Mouse (Mus musculus) cerebellum, adult 2 months (tissue): ENCODE measurements around the gene Jpt2. TPM values are rescaled to one million over a fixed set of nuclear protein-coding genes. Genes with fewer than 3 reads are reported as not detected.

Experiments used
- DNase-seq, 2 experiments: peaks; one replicate each; pipeline ENCODE4 v3.0.0; 2021
- H3K27ac ChIP-seq: fragments of 200-500 bp; 2 replicates; pipeline ENCODE4 v1.5.1; 2012; ENCODE audit warnings: low read length, control low read depth, inconsistent platforms; ENCODE audit not compliant: insufficient read depth
- H3K27me3 ChIP-seq: fragments of 200-500 bp; 2 replicates; pipeline ENCODE4 v1.6.1; 2012; ENCODE audit warnings: inconsistent platforms, mild to moderate bottlenecking, low read length, moderate library complexity; ENCODE audit not compliant: control insufficient read depth, insufficient read depth
- H3K4me1 ChIP-seq: fragments of 200-500 bp; 2 replicates; pipeline ENCODE4 v1.6.1; 2011; ENCODE audit warnings: low read length; ENCODE audit not compliant: control insufficient read depth, insufficient read depth
- H3K4me3 ChIP-seq: fragments of 200-500 bp; replicated peaks from 2 replicates; pipeline ENCODE3; 2011; ENCODE audit warnings: mild to moderate bottlenecking, low read depth, low read length, control low read depth; ENCODE audit not compliant: insufficient read depth
- CTCF ChIP-seq: fragments of 200-500 bp; IDR thresholded peaks from 2 replicates; pipeline ENCODE4 v1.5.1; 2011; ENCODE audit warnings: low read depth, mild to moderate bottlenecking, control low read depth, low read length, moderate library complexity, borderline replicate concordance; ENCODE audit not compliant: insufficient read depth
- POLR2A ChIP-seq: fragments of 200-500 bp; IDR thresholded peaks from 2 replicates; pipeline ENCODE4 v1.6.1; 2011; ENCODE audit warnings: low read length, control low read depth, borderline replicate concordance; ENCODE audit not compliant: insufficient read depth
- WGBS: fragments of 180-500 bp; shearing (Covaris S2); methylation state at CpG from one replicate; pipeline ENCODE4 v1.1.7; 2018; 5-methylcytosine and 5-hydroxymethylcytosine counted together
- polyA plus RNA-seq: library from polyadenylated mRNA; depleted of rRNA; stranded (reverse); fragments of >200 nt; gene quantifications from 2 replicates; pipeline ENCODE4 v1.2.3, GENCODE M21; 2012

The Jpt2 gene
- polyA plus RNA-seq, 1 experiment: 10.6 TPM

DNA sequence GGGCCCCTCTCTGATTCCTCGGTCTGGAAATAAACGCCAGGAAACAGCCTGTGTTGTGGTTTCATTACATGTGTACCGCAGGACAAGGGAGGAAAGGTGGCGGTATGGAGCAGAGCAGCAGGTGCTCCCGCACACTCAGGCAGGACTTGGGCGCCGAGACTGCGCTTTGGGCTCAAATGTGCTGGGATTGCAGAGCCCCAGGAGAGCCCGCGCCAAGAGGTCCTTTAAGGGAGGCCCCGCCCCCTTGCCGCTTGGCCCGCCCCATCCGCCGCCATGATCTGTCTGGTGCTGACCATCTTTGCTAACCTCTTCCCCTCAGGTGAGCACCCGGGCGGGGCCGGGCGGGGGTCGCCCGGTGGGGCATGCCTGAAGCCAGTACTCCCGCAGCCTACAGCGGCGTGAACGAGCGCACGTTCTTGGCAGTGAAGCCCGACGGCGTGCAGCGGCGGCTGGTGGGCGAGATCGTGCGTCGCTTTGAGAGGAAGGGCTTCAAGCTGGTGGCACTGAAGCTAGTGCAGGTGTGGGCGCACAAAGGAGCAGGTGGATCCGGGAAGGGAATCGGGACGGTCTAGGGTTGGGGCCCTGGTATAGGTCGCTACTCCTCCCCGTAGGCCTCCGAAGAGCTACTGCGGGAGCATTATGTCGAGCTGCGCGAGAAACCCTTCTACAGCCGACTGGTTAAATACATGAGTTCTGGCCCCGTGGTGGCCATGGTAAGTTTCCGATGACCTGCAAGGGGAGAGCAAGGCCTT lies 64.1 kb downstream of the Jpt2 start, which contains the start of gene Nme3:
Nme3 (plus strand) TSS at position 260 of the 752 bp plus-strand sequence.
- under 1% methylated on average over 50 of the region's 50 CpGs for WGBS
- Histone ChIP-seq H3K4me3 (peak within 1 kb of the TSS; percentile 87), H3K27me3 (no peaks in the 10 kb centered on the region), H3K4me1 (peaks cover 47% of the 10 kb centered on the region), H3K27ac (peak within 1 kb of the TSS; percentile 61)
- peak; percentile 79 to 81 for DNase-seq
- peak; percentile 42; the same call in 1 of the 2 replicates for TF ChIP-seq POLR2A
- peak; percentile 25; the same call in 1 of the 2 replicates for TF ChIP-seq CTCF

DNA sequence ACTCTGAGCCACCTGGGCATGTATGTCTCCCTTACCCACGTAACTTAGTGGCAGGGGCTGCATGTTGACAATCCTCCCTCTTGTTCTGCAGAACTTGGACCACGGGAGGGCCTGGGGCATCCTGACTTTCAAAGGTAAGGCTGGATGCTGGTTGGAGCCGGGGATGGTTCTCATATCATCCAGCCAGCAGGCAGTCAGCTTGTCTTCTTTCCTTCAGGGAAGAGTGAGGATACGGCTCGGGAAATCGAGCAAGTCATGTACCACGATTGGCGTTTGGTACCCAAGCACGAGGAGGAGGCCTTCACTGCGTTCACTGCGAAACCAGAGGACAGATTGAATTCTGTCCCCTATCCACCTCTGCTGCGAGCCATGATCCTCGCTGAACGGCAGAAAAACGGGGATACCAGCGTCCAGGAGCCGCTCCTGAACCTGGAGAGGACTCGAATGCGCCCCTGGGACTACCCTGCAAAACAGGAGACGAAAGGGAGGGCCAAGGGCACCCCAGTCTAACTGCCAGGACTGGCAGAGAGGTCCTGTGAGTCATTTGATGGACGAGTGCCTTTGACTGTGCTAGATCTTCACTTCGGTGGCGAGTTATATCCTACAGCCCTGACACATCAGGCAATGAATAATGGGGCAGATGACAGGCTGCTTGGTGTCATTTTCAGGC lies 64.8 kb downstream of the Jpt2 start:
- Histone ChIP-seq H3K27me3 (no peaks in the 10 kb centered on the region), H3K4me3 (peak overlapping the region; percentile 87), H3K4me1 (peaks cover 54% of the 10 kb centered on the region), H3K27ac (peak overlapping the region; percentile 61; the same call in 1 of the 2 replicates)
- TF ChIP-seq POLR2A: no peak
- no peak for TF ChIP-seq CTCF
- DNase-seq: no peak
- 2% methylated on average over 23 of the region's 23 CpGs for WGBS

DNA sequence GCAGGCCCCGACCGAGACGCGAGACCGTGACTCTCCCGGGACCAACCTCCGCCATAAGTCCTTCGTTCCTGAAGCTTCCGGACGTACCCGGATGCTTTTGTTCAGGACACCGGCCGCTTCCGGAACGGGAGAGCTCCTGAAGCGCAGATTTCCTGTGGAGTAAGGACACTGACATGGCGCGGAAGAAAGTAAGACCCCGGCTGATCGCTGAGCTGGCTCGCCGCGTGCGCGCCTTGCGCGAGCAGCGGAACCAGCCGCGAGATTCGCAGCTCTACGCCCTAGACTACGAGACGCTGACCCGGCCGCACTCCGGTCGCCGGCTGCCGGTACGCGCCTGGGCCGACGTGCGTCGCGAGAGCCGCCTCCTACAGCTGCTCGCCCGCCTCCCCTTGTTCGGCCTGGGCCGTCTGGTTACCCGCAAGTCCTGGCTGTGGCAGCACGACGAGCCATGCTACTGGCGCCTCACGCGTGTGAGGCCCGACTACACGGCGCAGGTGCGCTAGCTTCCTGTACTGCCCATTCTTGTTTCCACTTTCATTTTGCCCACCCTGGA lies 65.4 kb downstream of the Jpt2 start, which contains the start of the genes Eme2 and Mrps34:
Eme2 (minus strand) TSS at position 93 of the 553 bp plus-strand sequence.
Mrps34 (plus strand) TSS at position 122 of the 553 bp plus-strand sequence.
- Histone ChIP-seq H3K27me3 (no peaks in the 10 kb centered on the region), H3K4me1 (peaks cover 60% of the 10 kb centered on the region), H3K4me3 (peak within 1 kb of the TSS; percentile 87), H3K27ac (peak within 1 kb of the TSS; percentile 67)
- under 1% methylated on average over 62 of the region's 62 CpGs for WGBS
- peak; percentile 69; the same call in 1 of the 2 replicates for TF ChIP-seq POLR2A
- no peak for TF ChIP-seq CTCF
- DNase-seq: peak; percentile 87 to 89

DNA sequence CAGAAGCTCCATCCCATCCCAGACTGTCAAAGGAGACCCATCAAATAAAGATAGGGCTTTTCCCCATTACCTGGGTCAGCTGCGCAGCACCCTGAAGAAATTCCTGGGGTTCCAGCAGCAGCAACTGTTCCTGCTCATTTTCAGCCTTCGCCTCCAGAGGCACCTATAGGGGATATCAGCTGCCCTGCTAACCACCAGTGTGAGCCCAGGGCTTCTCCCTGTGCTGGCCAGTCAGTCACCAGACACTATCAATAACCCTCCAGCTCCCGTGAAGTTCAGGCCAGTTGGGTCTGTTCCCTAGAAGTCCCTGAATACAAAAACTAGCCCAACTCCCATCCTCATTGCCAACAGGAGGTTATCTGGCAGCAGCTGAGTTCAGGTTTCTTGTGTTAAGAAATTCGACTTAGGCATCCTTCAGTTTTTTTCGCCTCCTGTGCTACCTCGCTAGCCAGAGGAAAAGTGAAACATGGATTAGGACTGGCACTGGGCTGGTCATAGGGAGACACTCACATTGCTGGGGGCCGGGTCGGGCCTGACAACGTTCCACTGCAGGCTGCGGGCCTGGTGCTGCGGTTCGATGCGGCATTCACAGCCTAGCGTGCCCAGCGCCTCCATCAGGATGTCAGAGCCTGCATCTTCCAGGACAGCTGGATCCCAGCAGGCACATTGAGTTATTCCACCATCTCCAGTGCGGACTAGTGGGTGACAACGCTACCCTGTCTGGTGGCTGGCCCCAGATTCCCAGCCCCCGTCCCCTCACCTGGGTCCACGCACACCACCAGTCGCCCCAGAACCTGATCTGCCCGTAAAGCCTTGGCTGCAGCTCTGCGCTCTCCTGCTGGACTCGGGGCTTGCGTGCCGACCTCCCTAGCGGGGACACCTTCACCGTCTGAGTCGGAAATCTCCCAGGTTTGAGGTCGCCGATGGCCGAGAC lies 66.2 kb downstream of the Jpt2 start:
- Histone ChIP-seq H3K4me1 (peaks cover 66% of the 10 kb centered on the region), H3K27ac (peak overlapping the region; percentile 67), H3K27me3 (no peaks in the 10 kb centered on the region), H3K4me3 (peak overlapping the region; percentile 87)
- peak in 1 of 2 experiments; percentile 27 for DNase-seq
- 8% methylated on average over 31 of the region's 31 CpGs for WGBS
- no peak for TF ChIP-seq POLR2A
- no peak for TF ChIP-seq CTCF

DNA sequence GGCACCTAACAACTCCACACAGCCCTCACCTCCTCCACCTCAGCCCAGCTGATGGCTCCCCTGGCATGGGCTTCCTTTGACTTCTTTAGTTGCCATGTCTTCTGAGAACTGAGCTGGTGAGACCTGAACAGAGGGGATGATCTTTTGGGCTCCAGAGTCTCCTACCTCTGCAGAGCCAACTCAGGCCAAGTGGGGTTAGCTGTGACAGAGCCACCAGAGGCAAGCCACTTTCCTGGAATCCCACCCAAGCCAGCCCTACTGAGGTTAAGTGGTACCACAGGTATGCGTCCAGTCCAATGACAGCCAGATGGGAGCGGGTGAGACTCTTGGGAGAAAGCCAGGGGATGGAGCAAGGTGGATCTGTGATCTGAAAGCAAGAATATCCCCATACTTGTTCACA lies 67.2 kb downstream of the Jpt2 start:
- no peak overlapping the region for H3K4me3 ChIP-seq
- H3K27ac ChIP-seq: no peak overlapping the region
- 17% methylated on average over 2 of the region's 2 CpGs for WGBS
- peak; percentile 28 for DNase-seq
- peaks cover 63% of the 10 kb centered on the region for H3K4me1 ChIP-seq
- no peaks in the 10 kb centered on the region for H3K27me3 ChIP-seq
- TF ChIP-seq CTCF (no peak), POLR2A (no peak)

DNA sequence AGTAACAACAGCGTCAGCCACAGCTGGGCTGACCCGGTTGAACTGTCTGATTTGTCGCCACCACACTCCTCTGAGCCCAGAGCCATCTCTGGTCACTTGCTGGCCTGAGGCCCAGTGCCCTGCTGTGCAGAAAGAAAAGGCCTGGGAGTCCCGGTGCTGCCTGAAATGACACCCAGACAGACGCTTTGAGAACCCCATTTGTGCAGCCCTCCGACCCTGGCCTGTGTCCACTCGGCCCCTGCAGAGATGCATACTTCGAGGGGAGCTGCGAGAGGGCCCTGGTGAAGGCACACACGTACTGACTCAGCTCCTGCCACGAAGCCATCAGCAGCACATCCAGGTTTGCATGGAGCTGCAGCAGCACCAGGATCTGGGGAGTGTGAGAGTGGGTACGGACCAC lies 67.7 kb downstream of the Jpt2 start:
- Histone ChIP-seq H3K4me1 (peaks cover 60% of the 10 kb centered on the region), H3K27ac (no peak overlapping the region), H3K27me3 (no peaks in the 10 kb centered on the region), H3K4me3 (no peak overlapping the region)
- no peak for TF ChIP-seq CTCF
- TF ChIP-seq POLR2A: no peak
- 35% methylated on average over 12 of the region's 12 CpGs for WGBS
- peak; percentile 51 to 52 for DNase-seq

DNA sequence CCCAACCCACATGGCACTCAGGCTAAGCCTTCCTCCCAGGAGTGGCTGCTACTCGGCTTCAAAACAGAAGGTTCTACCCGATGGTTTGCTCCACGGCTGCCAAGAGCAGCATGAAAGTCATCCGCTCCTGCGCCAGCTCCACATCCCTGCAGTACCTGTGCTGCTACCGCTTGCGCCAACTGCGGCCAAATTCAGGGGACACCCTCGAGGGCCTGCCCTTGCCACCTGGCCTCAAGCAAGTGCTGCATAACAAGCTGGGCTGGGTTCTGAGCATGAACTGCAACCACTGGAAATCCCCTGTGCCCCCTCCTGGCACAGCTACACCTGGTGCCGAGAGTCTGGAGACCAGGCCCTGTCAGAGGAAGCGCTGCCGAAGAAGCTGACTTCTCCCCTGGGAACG lies 69.2 kb downstream of the Jpt2 start:
- TF ChIP-seq CTCF (no peak), POLR2A (peak; percentile 18; the same call in 1 of the 2 replicates)
- Histone ChIP-seq H3K4me3 (no peak overlapping the region), H3K27ac (peak overlapping the region; percentile 65), H3K27me3 (no peaks in the 10 kb centered on the region), H3K4me1 (peaks cover 51% of the 10 kb centered on the region)
- 13% methylated on average over 13 of the region's 13 CpGs for WGBS
- peak; percentile 77 to 87 for DNase-seq
